ENCODE assay signal across 18 mouse cellular contexts in genomic region chr12:102778151-102778550, GRCm38 (mm10). TPM values are rescaled to one million over a fixed set of nuclear protein-coding genes. Genes with fewer than 3 reads are reported as not detected.
"Had no signal": no experiment of that assay in that cellular context is flagged by ENCODE, and none has a peak within 500 bp of the region (broad histone marks: within the 10 kb centered on the region; RNA-seq: fewer than 3 reads in every experiment).

No protein-coding gene starts in this region.

- H3K4me3 ChIP-seq: limb, embryonic 13.5 days; liver, embryonic 15.5 days; midbrain, embryonic 10.5 days; myocyte; neural tube, embryonic 15.5 days had no signal

- H3K27ac ChIP-seq: limb, embryonic 13.5 days; liver, embryonic 15.5 days; midbrain, embryonic 10.5 days; neural tube, embryonic 15.5 days; stomach, postnatal 0 days had no signal

- DNase-seq: kidney, postnatal 25 days; lung, adult 2 months; lung, postnatal 10 days; lung, postnatal 4 days; midbrain, embryonic 14.5 days; right cerebral cortex, adult 18-20 months; right cerebral cortex, postnatal 25 days; thymus, postnatal 4 days had no signal

- H3K27me3 ChIP-seq: limb, embryonic 13.5 days; liver, embryonic 15.5 days; neural tube, embryonic 15.5 days had no signal

- H3K4me2 ChIP-seq: limb, embryonic 13.5 days; liver, embryonic 11.5 days; liver, embryonic 15.5 days; neural tube, embryonic 15.5 days had no signal

- H3K4me1 ChIP-seq: limb, embryonic 13.5 days; liver, embryonic 15.5 days; midbrain, embryonic 10.5 days; neural tube, embryonic 15.5 days had no signal

- H3K9ac ChIP-seq: limb, embryonic 13.5 days; liver, embryonic 15.5 days; neural tube, embryonic 15.5 days had no signal

- H3K9me3 ChIP-seq: limb, embryonic 13.5 days; liver, embryonic 15.5 days; midbrain, embryonic 10.5 days; neural tube, embryonic 15.5 days had no signal

RNA-seq across cellular contexts. Expression of gene Gm28051, which starts 20.6 kb away (rescaled TPM):
- polyA plus RNA-seq: kidney, embryonic 16.5 days; limb, embryonic 13.5 days; liver, embryonic 11.5 days; liver, embryonic 15.5 days; lung, adult 2 months; midbrain, embryonic 10.5 days; midbrain, embryonic 14.5 days; neural tube, embryonic 11.5 days; neural tube, embryonic 15.5 days; small intestine, adult 2 months; stomach, postnatal 0 days had no signal
